Mouse (Mus musculus) kidney, postnatal 0 days (tissue): ENCODE measurements at regions not wholly inside any gene's neighbourhood (a gene's known extent, or its start where the extent isn't known, plus 50 kb on each side); places are given as distances from the start of the nearest gene placed in this dataset.

ENCODE experiments used
- ATAC-seq: fragments of 200-750 bp; cut with Nextera tagmentation; replicated peaks from 2 replicates; pipeline ENCODE4 v1.8.0; 2017; ENCODE audit warnings: low read depth, moderate number of reproducible peaks, moderate TSS enrichment, moderate library complexity; ENCODE audit not compliant: low FRiP score
- DNase-seq: peaks from one replicate; pipeline ENCODE4 v3.0.0-alpha.2; 2016; ENCODE audit warnings: low spot score
- H3K27ac ChIP-seq: fragments of 300-500 bp; sonication (generic); 2 replicates; pipeline ENCODE4 v1.5.1; 2014; ENCODE audit warnings: mild to moderate bottlenecking
- H3K27me3 ChIP-seq: fragments of 300-500 bp; sonication (generic); 2 replicates; pipeline ENCODE4 v1.6.1; 2014; ENCODE audit warnings: low read length, mixed read lengths; ENCODE audit not compliant: insufficient read depth
- H3K36me3 ChIP-seq: fragments of 300-500 bp; sonication (generic); 2 replicates; pipeline ENCODE4 v1.6.1; 2014; ENCODE audit warnings: low read length, mixed read lengths; ENCODE audit not compliant: insufficient read depth
- H3K4me1 ChIP-seq: fragments of 300-500 bp; sonication (generic); replicated peaks from 2 replicates; pipeline ENCODE4 v1.6.1; 2014; ENCODE audit warnings: antibody characterized with exemption, low read length, mixed read lengths; ENCODE audit not compliant: insufficient read depth
- H3K4me2 ChIP-seq: fragments of 300-500 bp; sonication (generic); 2 replicates; pipeline ENCODE4 v1.6.1; 2014; ENCODE audit warnings: mild to moderate bottlenecking, low read length, moderate library complexity, mixed read lengths
- H3K4me3 ChIP-seq: fragments of 300-500 bp; sonication (generic); replicated peaks from 2 replicates; pipeline ENCODE4 v1.5.1; 2014; ENCODE audit warnings: low read depth, low read length
- H3K9ac ChIP-seq: fragments of 300-500 bp; sonication (generic); 2 replicates; pipeline ENCODE4 v1.6.1; 2014; ENCODE audit warnings: low read depth, low read length
- H3K9me3 ChIP-seq: fragments of 300-500 bp; sonication (generic); replicated peaks from 2 replicates; pipeline ENCODE4 v1.6.1; 2016; ENCODE audit warnings: low read length, inconsistent platforms, mixed read lengths
- CTCF ChIP-seq: IDR thresholded peaks from 2 replicates; pipeline ENCODE4 v1.5.1; 2016; ENCODE audit warnings: antibody characterized with exemption, low read depth, mild to moderate bottlenecking, moderate library complexity
- WGBS: fragments of 180-500 bp; shearing (Covaris S2); extraction: QIAGEN DNeasy Blood & Tissue Kit; methylation state at CpG from one replicate; pipeline ENCODE4 v1.1.7; 2014; 5-methylcytosine and 5-hydroxymethylcytosine counted together

DNA sequence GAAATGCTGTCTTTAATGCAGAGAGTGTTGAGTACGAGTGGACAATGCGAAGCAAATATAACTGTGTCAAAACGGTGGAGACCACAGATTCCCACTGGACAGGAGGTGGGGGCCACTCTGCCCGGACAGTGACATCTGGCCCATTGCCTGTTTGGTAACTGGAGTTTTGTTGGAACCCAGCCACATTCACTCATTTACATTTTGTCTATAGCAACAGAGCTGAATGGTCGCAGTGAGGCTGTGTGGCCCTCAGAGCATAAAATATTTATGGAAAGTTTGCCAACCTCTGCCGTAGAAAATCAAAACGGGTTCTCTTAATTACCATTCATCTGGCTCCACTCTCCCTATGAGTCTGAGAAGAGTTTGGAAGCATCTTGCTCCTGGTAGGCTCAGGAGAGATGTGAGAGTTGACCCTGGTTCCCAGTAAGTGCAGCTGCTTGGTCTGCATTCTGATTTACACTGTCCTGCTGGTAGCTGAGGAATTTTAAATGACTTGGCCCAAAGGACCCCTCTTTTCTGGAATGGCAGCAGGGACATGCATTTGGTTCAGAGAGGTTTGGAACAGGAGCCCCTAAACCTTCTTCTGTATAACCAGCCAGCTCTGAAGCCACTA, 187.9 kb upstream of the Pik3r1 start:
- H3K36me3 ChIP-seq: no peaks in the 10 kb centered on the region
- no peaks in the 10 kb centered on the region for H3K4me1 ChIP-seq
- H3K27me3 ChIP-seq: no peaks in the 10 kb centered on the region
- no peak overlapping the region for H3K9ac ChIP-seq
- H3K4me3 ChIP-seq: no peak overlapping the region
- 62% methylated on average over 7 of the region's 7 CpGs for WGBS
- DNase-seq: no peak
- H3K4me2 ChIP-seq: no peak overlapping the region
- H3K9me3 ChIP-seq: no peaks in the 10 kb centered on the region
- TF ChIP-seq CTCF: no peak
- H3K27ac ChIP-seq: no peak overlapping the region
- ATAC-seq: no peak

DNA sequence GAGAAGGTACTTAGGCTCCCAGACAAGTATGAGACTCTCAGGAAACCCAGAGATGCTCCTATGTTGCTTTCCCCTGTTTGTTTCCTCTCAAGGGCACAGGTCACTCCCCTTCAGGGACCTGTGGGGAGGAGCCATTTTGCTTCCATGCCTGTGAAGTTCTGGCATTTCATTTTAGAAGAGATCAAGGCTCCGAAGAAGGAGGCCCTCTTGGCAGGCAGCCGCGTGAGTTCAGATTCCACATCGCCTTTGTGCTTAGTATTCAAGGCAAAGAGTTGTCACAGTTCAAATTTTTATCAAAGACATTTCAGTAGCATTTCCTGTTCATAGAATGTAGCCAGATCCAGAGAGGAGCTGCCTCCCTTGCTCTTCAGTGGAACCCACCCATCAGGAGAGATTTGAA, 189.8 kb upstream of the Pik3r1 start:
- Histone ChIP-seq H3K36me3 (no peaks in the 10 kb centered on the region), H3K4me3 (no peak overlapping the region), H3K9me3 (no peaks in the 10 kb centered on the region), H3K4me1 (no peaks in the 10 kb centered on the region), H3K9ac (no peak overlapping the region), H3K27me3 (no peaks in the 10 kb centered on the region), H3K4me2 (no peak overlapping the region), H3K27ac (no peak overlapping the region)
- TF ChIP-seq CTCF: no peak
- 61% methylated on average over 4 of the region's 4 CpGs for WGBS
- no peak for ATAC-seq
- peak; percentile 54 for DNase-seq

DNA sequence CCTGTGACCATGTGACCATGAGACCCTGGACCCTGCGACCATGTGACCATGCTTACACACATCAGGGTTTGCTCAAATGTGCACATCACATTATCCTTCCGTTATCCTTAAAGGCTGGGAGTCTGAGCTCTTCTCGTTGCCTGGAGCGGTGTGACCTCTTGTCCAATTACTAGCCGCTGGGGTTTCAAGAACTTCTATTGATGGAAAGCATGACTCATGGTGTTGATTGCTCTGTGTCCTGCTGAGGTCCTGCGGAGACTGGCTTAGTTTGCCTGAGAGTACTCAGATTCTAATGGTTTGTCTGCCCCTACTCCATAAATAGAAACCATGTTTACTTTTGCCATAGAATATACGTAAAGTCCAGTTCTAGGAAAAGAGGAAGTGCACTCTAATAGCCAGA, 197.5 kb upstream of the Pik3r1 start:
- no peak for TF ChIP-seq CTCF
- no peak for DNase-seq
- H3K36me3 ChIP-seq: no peaks in the 10 kb centered on the region
- H3K4me1 ChIP-seq: no peaks in the 10 kb centered on the region
- H3K27me3 ChIP-seq: no peaks in the 10 kb centered on the region
- no peak overlapping the region for H3K27ac ChIP-seq
- no peak overlapping the region for H3K4me3 ChIP-seq
- 81% methylated on average over 7 of the region's 7 CpGs for WGBS
- no peak for ATAC-seq
- no peaks in the 10 kb centered on the region for H3K9me3 ChIP-seq
- H3K4me2 ChIP-seq: no peak overlapping the region
- H3K9ac ChIP-seq: no peak overlapping the region

DNA sequence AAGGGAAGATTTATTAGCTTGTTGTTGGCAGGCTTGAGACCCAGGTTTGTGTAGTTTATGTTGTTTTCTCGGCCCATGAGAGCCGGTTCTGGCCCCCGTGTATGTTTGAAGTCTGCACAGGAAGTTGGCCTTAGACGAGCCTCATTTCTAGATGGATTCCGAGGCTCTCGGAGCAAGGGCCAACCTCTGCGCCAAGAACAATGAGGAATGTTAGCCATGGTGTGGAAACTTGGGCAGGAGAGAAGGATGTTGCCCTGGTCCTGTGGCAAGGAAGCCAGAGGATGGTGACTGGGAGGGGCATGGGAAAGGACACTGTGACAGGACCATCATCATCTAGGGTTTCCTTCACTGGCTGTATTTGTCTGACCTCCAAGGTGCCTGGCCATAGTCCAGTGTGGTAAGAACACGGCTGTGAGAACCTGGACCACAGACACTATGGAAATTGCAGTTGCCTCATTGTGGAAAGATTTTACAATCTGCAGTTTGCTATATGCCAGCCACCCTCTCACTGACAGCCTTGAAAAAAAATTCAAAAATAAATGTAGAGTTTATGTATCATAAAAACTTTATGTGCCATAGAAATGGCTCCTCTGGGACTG, 198.9 kb upstream of the Pik3r1 start:
- no peaks in the 10 kb centered on the region for H3K9me3 ChIP-seq
- no peak overlapping the region for H3K4me3 ChIP-seq
- WGBS: 51% methylated on average over 8 of the region's 8 CpGs
- H3K36me3 ChIP-seq: no peaks in the 10 kb centered on the region
- DNase-seq (no peak), ATAC-seq (no peak)
- H3K9ac ChIP-seq: no peak overlapping the region
- no peak overlapping the region for H3K4me2 ChIP-seq
- no peak for TF ChIP-seq CTCF
- no peak overlapping the region for H3K27ac ChIP-seq
- H3K4me1 ChIP-seq: no peaks in the 10 kb centered on the region
- no peaks in the 10 kb centered on the region for H3K27me3 ChIP-seq

DNA sequence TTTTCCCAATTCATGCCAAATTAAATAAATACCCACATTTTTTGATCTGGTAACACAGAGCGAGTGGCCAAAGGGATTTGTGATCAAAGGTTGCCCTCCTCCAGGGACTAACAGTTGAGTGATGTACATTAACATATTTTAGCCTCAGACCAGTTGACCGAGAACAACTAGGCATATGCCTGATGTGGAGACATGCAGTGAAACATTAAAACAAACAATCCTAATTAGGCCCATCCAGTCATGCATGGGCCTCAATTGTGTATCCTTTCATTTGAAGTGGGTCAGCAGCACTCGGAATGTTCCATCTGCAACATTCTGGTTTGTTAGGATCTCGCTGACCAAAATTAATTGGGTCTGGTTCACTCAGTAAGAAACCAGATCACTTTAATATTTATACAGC, 199.4 kb upstream of the Pik3r1 start:
- H3K27ac ChIP-seq: no peak overlapping the region
- H3K9ac ChIP-seq: no peak overlapping the region
- no peak for TF ChIP-seq CTCF
- ATAC-seq (no peak), DNase-seq (no peak)
- no peaks in the 10 kb centered on the region for H3K36me3 ChIP-seq
- no peak overlapping the region for H3K4me3 ChIP-seq
- H3K27me3 ChIP-seq: no peaks in the 10 kb centered on the region
- H3K4me2 ChIP-seq: no peak overlapping the region
- no peaks in the 10 kb centered on the region for H3K4me1 ChIP-seq
- H3K9me3 ChIP-seq: no peaks in the 10 kb centered on the region
- 61% methylated on average over 4 of the region's 4 CpGs for WGBS

DNA sequence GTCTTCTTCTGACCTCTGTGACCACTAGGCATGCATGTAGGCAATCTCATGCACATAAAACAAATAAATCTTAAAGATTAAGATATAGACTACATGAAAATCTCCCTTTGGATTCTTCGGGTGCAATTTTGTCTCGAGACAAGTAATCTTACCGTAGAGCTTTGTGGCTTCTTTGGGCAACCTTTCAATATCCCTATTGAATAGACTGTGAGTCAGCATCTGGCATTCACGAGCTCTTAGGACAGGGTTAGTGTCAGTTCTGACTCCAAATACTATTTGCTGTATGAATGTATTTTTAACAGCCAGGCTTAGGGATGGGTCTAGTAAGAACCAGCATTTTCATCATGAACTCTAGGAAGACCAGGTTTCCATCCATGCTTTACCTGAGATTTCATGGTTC, 208.7 kb upstream of the Pik3r1 start:
- Histone ChIP-seq H3K9me3 (no peaks in the 10 kb centered on the region), H3K27me3 (no peaks in the 10 kb centered on the region), H3K4me2 (no peak overlapping the region), H3K9ac (no peak overlapping the region), H3K4me3 (no peak overlapping the region), H3K36me3 (no peaks in the 10 kb centered on the region), H3K27ac (no peak overlapping the region), H3K4me1 (no peaks in the 10 kb centered on the region)
- 91% methylated on average over 4 of the region's 4 CpGs for WGBS
- TF ChIP-seq CTCF: no peak
- DNase-seq (no peak), ATAC-seq (no peak)
